In the genomic region with DNA sequence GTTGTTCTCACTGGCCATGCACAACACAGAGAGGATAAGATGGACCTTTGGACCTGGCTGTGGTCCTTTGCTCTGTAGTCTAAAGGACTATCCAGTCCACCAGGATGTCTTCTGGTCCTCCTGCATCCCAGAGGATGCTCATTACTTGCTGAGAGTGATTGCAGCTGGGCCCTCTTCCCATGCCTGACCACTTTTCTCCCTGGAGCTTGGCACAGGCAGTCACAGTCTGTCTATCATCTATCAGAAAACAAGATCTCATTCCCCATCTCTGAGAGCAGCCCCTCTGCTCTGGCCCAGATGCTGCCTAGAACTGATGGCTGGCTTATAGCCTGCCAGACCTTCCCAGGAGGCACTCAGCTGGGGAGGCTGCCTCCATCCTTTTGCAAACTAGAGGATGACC, we compare ENCODE assay signal across 11 mouse cellular contexts.
DNase-seq lines count a peak whose midpoint lies in the region; ATAC-seq and TF ChIP-seq lines count a peak whose summit lies in the region.
"Had no signal": no experiment of that assay in that cellular context is flagged by ENCODE, and none has a peak within 500 bp of the region (broad histone marks: within the 10 kb centered on the region; RNA-seq: fewer than 3 reads in every experiment).

No protein-coding gene starts in this region.

- ATAC-seq in kidney, embryonic 15.5 days (replicated peaks; ENCODE audit: low FRiP score), result 0 out of 2 replicates have a peak, but pooled peaks have one; percentile 14
- ATAC-seq in forebrain, embryonic 11.5 days (replicated peaks; ENCODE audit: low FRiP score), result peak; percentile 5; the same call in 1 of the 2 replicates
- ATAC-seq in hindbrain, postnatal 0 days, result no peak
- 0 out of 2 replicates have a peak, but pooled peaks have one; percentile 16 for ATAC-seq in neural tube, embryonic 14.5 days (ENCODE audit: low read depth)
- no peak for ATAC-seq in CD4-positive, CD25-positive, alpha-beta regulatory T cell, adult 4 months

- H3K36me3 ChIP-seq in kidney, embryonic 15.5 days, result no peaks in the 10 kb centered on the region
- H3K36me3 ChIP-seq in forebrain, embryonic 11.5 days (ENCODE audit: control insufficient read depth, insufficient read depth, low read length), result no peaks in the 10 kb centered on the region
- H3K36me3 ChIP-seq in hindbrain, postnatal 0 days (ENCODE audit: insufficient read depth, low read length), result no peaks in the 10 kb centered on the region
- H3K36me3 ChIP-seq in neural tube, embryonic 14.5 days (ENCODE audit: control insufficient read depth, insufficient read depth, low read length), result no peaks in the 10 kb centered on the region

- H3K27me3 ChIP-seq in kidney, embryonic 15.5 days, result peaks cover 76% of the 10 kb centered on the region
- H3K27me3 ChIP-seq in forebrain, embryonic 11.5 days (ENCODE audit: control insufficient read depth, insufficient read depth, low read length), result no peaks in the 10 kb centered on the region
- H3K27me3 ChIP-seq in hindbrain, postnatal 0 days (ENCODE audit: insufficient read depth, low read length), result no peaks in the 10 kb centered on the region
- no peaks in the 10 kb centered on the region for H3K27me3 ChIP-seq in neural tube, embryonic 14.5 days (ENCODE audit: control insufficient read depth, insufficient read depth, low read length)

- no peak overlapping the region for H3K4me3 ChIP-seq in kidney, embryonic 15.5 days (replicated peaks)
- no peak overlapping the region for H3K4me3 ChIP-seq in forebrain, embryonic 11.5 days (ENCODE audit: low read depth, low read length)
- H3K4me3 ChIP-seq in hindbrain, postnatal 0 days (ENCODE audit: low read length), result no peak overlapping the region
- H3K4me3 ChIP-seq in neural tube, embryonic 14.5 days (ENCODE audit: low read depth, low read length), result no peak overlapping the region
- H3K4me3 ChIP-seq: erythroblast, embryonic 14.5 days; megakaryocyte, embryonic 14.5 days had no signal

- peak overlapping the region; percentile 51 for H3K4me2 ChIP-seq in kidney, embryonic 15.5 days
- peak overlapping the region; percentile 45; the same call in 1 of the 2 replicates for H3K4me2 ChIP-seq in forebrain, embryonic 11.5 days (ENCODE audit: low read depth, low read length, severe bottlenecking)
- H3K4me2 ChIP-seq in hindbrain, postnatal 0 days (ENCODE audit: low read depth, low read length), result 0 out of 2 replicates have a peak overlapping the region, but pooled peaks have one; percentile 41
- H3K4me2 ChIP-seq in neural tube, embryonic 14.5 days (ENCODE audit: low read depth, low read length), result peak overlapping the region; percentile 31; the same call in 1 of the 2 replicates

- no peaks in the 10 kb centered on the region for H3K9me3 ChIP-seq in kidney, embryonic 15.5 days (replicated peaks)
- no peaks in the 10 kb centered on the region for H3K9me3 ChIP-seq in forebrain, embryonic 11.5 days (ENCODE audit: control insufficient read depth, low read length)
- no peaks in the 10 kb centered on the region for H3K9me3 ChIP-seq in hindbrain, postnatal 0 days (ENCODE audit: low read length)
- H3K9me3 ChIP-seq in neural tube, embryonic 14.5 days (ENCODE audit: control insufficient read depth, low read length), result no peaks in the 10 kb centered on the region
- H3K9me3 ChIP-seq: megakaryocyte, embryonic 14.5 days had no signal

- DNase-seq in kidney, postnatal 25 days, result no peak
- DNase-seq in forebrain, embryonic 11.5 days (ENCODE audit: low spot score), result no peak
- no peak for DNase-seq in hindbrain, postnatal 0 days (ENCODE audit: low spot score)
- DNase-seq in gastrocnemius, adult 18-20 months (ENCODE audit: low spot score), result no peak
- no peak for DNase-seq in adrenal gland, postnatal 4 days (ENCODE audit: low spot score in 2 of 2)

- no peak overlapping the region for H3K9ac ChIP-seq in kidney, embryonic 15.5 days
- no peak overlapping the region for H3K9ac ChIP-seq in forebrain, embryonic 11.5 days (ENCODE audit: low read length)
- H3K9ac ChIP-seq in hindbrain, postnatal 0 days (replicated peaks; ENCODE audit: low read length), result no peak overlapping the region
- peak overlapping the region; percentile 21; the same call in 1 of the 2 replicates for H3K9ac ChIP-seq in neural tube, embryonic 14.5 days (replicated peaks; ENCODE audit: low read depth, low read length)
- H3K9ac ChIP-seq: liver, embryonic 14.5 days had no signal

- no peak overlapping the region for H3K27ac ChIP-seq in kidney, embryonic 15.5 days
- H3K27ac ChIP-seq in forebrain, embryonic 11.5 days (ENCODE audit: low read depth, low read length), result no peak overlapping the region; the same call in 1 of the 2 replicates
- H3K27ac ChIP-seq in hindbrain, postnatal 0 days, result 0 out of 2 replicates have a peak overlapping the region, but pooled peaks have one; percentile 16
- H3K27ac ChIP-seq in neural tube, embryonic 14.5 days (ENCODE audit: low read depth, low read length), result peak overlapping the region; percentile 82
- H3K27ac ChIP-seq: liver, embryonic 14.5 days had no signal

- peaks cover 14% of the 10 kb centered on the region for H3K4me1 ChIP-seq in kidney, embryonic 15.5 days
- H3K4me1 ChIP-seq in forebrain, embryonic 11.5 days (replicated peaks; ENCODE audit: control insufficient read depth, insufficient read depth, low read length), result peaks cover 14% of the 10 kb centered on the region
- peaks cover 29% of the 10 kb centered on the region for H3K4me1 ChIP-seq in hindbrain, postnatal 0 days (ENCODE audit: insufficient read depth, low read length)
- H3K4me1 ChIP-seq in neural tube, embryonic 14.5 days (ENCODE audit: control insufficient read depth, insufficient read depth, low read length), result peaks cover 34% of the 10 kb centered on the region

- TF ChIP-seq CTCF in hindbrain, postnatal 0 days (IDR thresholded peaks at IDR 0.05; ENCODE audit: low read depth), result no peak

Comparison
In these comparisons a context has a peak if more than half of its experiments do, and no peak if none do; other contexts are left out.
1. ATAC-seq: peak in kidney, embryonic 15.5 days (single experiment), forebrain, embryonic 11.5 days (single experiment) and neural tube, embryonic 14.5 days (single experiment); none in hindbrain, postnatal 0 days (single experiment) and CD4-positive, CD25-positive, alpha-beta regulatory T cell, adult 4 months (single experiment).
2. H3K27ac ChIP-seq: peak in hindbrain, postnatal 0 days (single experiment) and neural tube, embryonic 14.5 days (single experiment); none in kidney, embryonic 15.5 days (single experiment) and forebrain, embryonic 11.5 days (single experiment).
3. Peak in every context shown above with its lines, with median percentiles within 50 percentile points of each other: H3K4me2 ChIP-seq.